Comparison of ENCODE assay signal across 13 mouse cellular contexts in the genomic region with DNA sequence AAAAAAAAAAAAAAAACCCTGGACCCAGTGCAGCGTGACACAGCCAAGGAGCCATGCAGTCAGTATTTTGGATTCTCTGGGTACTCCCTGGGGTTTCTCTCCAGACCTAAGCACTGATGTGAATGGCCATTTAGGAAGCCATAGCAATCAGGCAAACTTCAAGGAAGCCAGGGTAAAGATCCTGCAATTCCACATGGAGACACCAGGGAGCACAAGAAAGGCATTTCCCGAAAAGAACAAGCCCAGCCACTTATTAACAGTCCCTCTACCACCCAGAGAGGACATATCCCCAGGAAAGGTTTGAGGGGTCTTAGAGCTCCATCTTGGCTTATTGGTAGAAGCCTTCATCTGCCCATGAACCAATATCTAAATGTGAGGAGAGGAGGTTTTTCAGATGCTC.
DNase-seq lines count a peak whose midpoint lies in the region; ATAC-seq and TF ChIP-seq lines count a peak whose summit lies in the region.
"Had no signal": no experiment of that assay in that cellular context is flagged by ENCODE, and none has a peak within 500 bp of the region (broad histone marks: within the 10 kb centered on the region; RNA-seq: fewer than 3 reads in every experiment).

No protein-coding gene starts in this region.

- H3K9me3 ChIP-seq in heart, postnatal 0 days (replicated peaks; ENCODE audit: control insufficient read depth, low read length) = 0 out of 2 replicates have a peak, but pooled peaks cover 4% of the 10 kb centered on the region
- peaks cover 5% of the 10 kb centered on the region for H3K9me3 ChIP-seq in heart, embryonic 12.5 days (replicated peaks)
- 0 out of 2 replicates have a peak, but pooled peaks cover 6% of the 10 kb centered on the region for H3K9me3 ChIP-seq in liver, postnatal 0 days (ENCODE audit: low read length)
- peaks cover 9% of the 10 kb centered on the region for H3K9me3 ChIP-seq in liver, embryonic 11.5 days (ENCODE audit: control insufficient read depth, low read length)
- H3K9me3 ChIP-seq: liver, embryonic 15.5 days had no signal

- H3K4me1 ChIP-seq in heart, postnatal 0 days (ENCODE audit: control insufficient read depth, insufficient read depth) = no peaks in the 10 kb centered on the region
- peaks cover 3% of the 10 kb centered on the region for H3K4me1 ChIP-seq in heart, embryonic 12.5 days (replicated peaks)
- no peaks in the 10 kb centered on the region for H3K4me1 ChIP-seq in liver, postnatal 0 days (ENCODE audit: insufficient read depth)
- no peaks in the 10 kb centered on the region for H3K4me1 ChIP-seq in liver, embryonic 11.5 days (replicated peaks; ENCODE audit: control insufficient read depth, insufficient read depth, low read length)
- H3K4me1 ChIP-seq: liver, embryonic 15.5 days had no signal

- TF ChIP-seq POLR2A in brain, embryonic 14.5 days (IDR thresholded peaks at IDR 0.05; ENCODE audit: borderline replicate concordance, extremely low read depth, insufficient read depth, insufficient read length, poor library complexity, severe bottlenecking) = no peak

- TF ChIP-seq EP300 in heart, postnatal 0 days (IDR thresholded peaks at IDR 0.05; ENCODE audit: low read depth) = no peak
- no peak for TF ChIP-seq EP300 in liver, postnatal 0 days (IDR thresholded peaks at IDR 0.05; ENCODE audit: low read depth)

- no peak for DNase-seq in heart, postnatal 0 days (ENCODE audit: low spot score)
- DNase-seq in liver, postnatal 0 days = no peak
- no peak for DNase-seq in liver, embryonic 11.5 days (ENCODE audit: low spot score)
- peak; percentile 61 for DNase-seq in ES-CJ7 (ENCODE audit: low read depth, low spot score)
- DNase-seq in brain, embryonic 14.5 days (ENCODE audit: low read depth) = no peak
- no peak for DNase-seq in adrenal gland, postnatal 25 days
- DNase-seq: cerebellum, adult 11 months; right cerebral cortex, adult 18-20 months had no signal

- peak; percentile 35; the same call in 1 of the 2 replicates for TF ChIP-seq CTCF in heart, postnatal 0 days (IDR thresholded peaks at IDR 0.05; ENCODE audit: low read depth)
- TF ChIP-seq CTCF in liver, postnatal 0 days (IDR thresholded peaks at IDR 0.05; ENCODE audit: low read depth) = peak; percentile 34
- peak; percentile 35; the same call in 1 of the 2 replicates for TF ChIP-seq CTCF in brain, embryonic 14.5 days (IDR thresholded peaks at IDR 0.05; ENCODE audit: borderline replicate concordance, extremely low read depth, insufficient read depth, insufficient read length)

- 40% methylated on average over 2 of the region's 2 CpGs for WGBS in heart, postnatal 0 days
- 49% methylated on average over 2 of the region's 2 CpGs for WGBS in heart, embryonic 12.5 days
- 37% methylated on average over 2 of the region's 2 CpGs for whole genome bisulfite sequencing in liver, postnatal 0 days (ENCODE audit: insufficient replicate concordance)
- 44% methylated on average over 2 of the region's 2 CpGs for WGBS in liver, embryonic 11.5 days

- H3K36me3 ChIP-seq in heart, postnatal 0 days (replicated peaks; ENCODE audit: control insufficient read depth, insufficient read depth, low read length) = no peaks in the 10 kb centered on the region
- no peaks in the 10 kb centered on the region for H3K36me3 ChIP-seq in heart, embryonic 12.5 days
- H3K36me3 ChIP-seq in liver, postnatal 0 days (replicated peaks; ENCODE audit: insufficient read depth, low read length) = no peaks in the 10 kb centered on the region
- no peaks in the 10 kb centered on the region for H3K36me3 ChIP-seq in liver, embryonic 11.5 days (ENCODE audit: control insufficient read depth, insufficient read depth, low read length)
- H3K36me3 ChIP-seq: kidney, embryonic 15.5 days; liver, embryonic 15.5 days had no signal

- H3K4me2 ChIP-seq in heart, postnatal 0 days (ENCODE audit: low read depth, low read length) = no peak overlapping the region
- no peak overlapping the region for H3K4me2 ChIP-seq in heart, embryonic 12.5 days
- H3K4me2 ChIP-seq in liver, postnatal 0 days (ENCODE audit: low read depth, low read length) = no peak overlapping the region
- no peak overlapping the region for H3K4me2 ChIP-seq in liver, embryonic 11.5 days
- H3K4me2 ChIP-seq: hindbrain, embryonic 14.5 days; kidney, embryonic 15.5 days; liver, embryonic 15.5 days had no signal

- H3K27me3 ChIP-seq in heart, postnatal 0 days (ENCODE audit: control insufficient read depth, insufficient read depth, low read length) = no peaks in the 10 kb centered on the region
- H3K27me3 ChIP-seq in heart, embryonic 12.5 days (replicated peaks) = no peaks in the 10 kb centered on the region
- no peaks in the 10 kb centered on the region for H3K27me3 ChIP-seq in liver, postnatal 0 days (ENCODE audit: insufficient read depth, low read length)
- H3K27me3 ChIP-seq in liver, embryonic 11.5 days (replicated peaks; ENCODE audit: control insufficient read depth, insufficient read depth, low read length) = no peaks in the 10 kb centered on the region
- H3K27me3 ChIP-seq: kidney, embryonic 15.5 days; liver, embryonic 15.5 days had no signal

- no peak overlapping the region for H3K27ac ChIP-seq in heart, postnatal 0 days (ENCODE audit: low read depth)
- H3K27ac ChIP-seq in heart, embryonic 12.5 days (ENCODE audit: poor library complexity, severe bottlenecking) = no peak overlapping the region
- no peak overlapping the region for H3K27ac ChIP-seq in liver, postnatal 0 days (ENCODE audit: low read depth)
- no peak overlapping the region for H3K27ac ChIP-seq in liver, embryonic 11.5 days (ENCODE audit: low read depth, low read length)
- H3K27ac ChIP-seq: hindbrain, embryonic 14.5 days; kidney, embryonic 15.5 days; liver, embryonic 15.5 days had no signal

- H3K4me3 ChIP-seq in heart, postnatal 0 days (ENCODE audit: low read depth, low read length) = no peak overlapping the region
- no peak overlapping the region for H3K4me3 ChIP-seq in heart, embryonic 12.5 days
- no peak overlapping the region for H3K4me3 ChIP-seq in liver, postnatal 0 days (ENCODE audit: low read depth, low read length)
- H3K4me3 ChIP-seq in liver, embryonic 11.5 days (ENCODE audit: low read depth, low read length) = no peak overlapping the region
- H3K4me3 ChIP-seq: kidney, embryonic 15.5 days; liver, embryonic 15.5 days had no signal

- no peak overlapping the region for H3K9ac ChIP-seq in heart, postnatal 0 days (replicated peaks; ENCODE audit: low read depth, low read length)
- no peak overlapping the region for H3K9ac ChIP-seq in heart, embryonic 12.5 days
- H3K9ac ChIP-seq in liver, postnatal 0 days (replicated peaks) = no peak overlapping the region
- H3K9ac ChIP-seq in liver, embryonic 11.5 days (ENCODE audit: low read depth, low read length) = no peak overlapping the region
- H3K9ac ChIP-seq: hindbrain, embryonic 14.5 days; kidney, embryonic 15.5 days; liver, embryonic 15.5 days had no signal

- ATAC-seq in heart, postnatal 0 days (ENCODE audit: insufficient read depth, low read depth) = no peak
- ATAC-seq in heart, embryonic 12.5 days (ENCODE audit: insufficient number of reproducible peaks, low FRiP score) = no peak
- ATAC-seq in liver, postnatal 0 days = no peak
- ATAC-seq in liver, embryonic 11.5 days (replicated peaks; ENCODE audit: low FRiP score) = no peak
- ATAC-seq: CD4-positive, CD25-positive, alpha-beta regulatory T cell, adult 4 months had no signal
